Mouse (Mus musculus): Measurements from ENCODE around the gene Dnah3.

Gene Dnah3

DNA sequence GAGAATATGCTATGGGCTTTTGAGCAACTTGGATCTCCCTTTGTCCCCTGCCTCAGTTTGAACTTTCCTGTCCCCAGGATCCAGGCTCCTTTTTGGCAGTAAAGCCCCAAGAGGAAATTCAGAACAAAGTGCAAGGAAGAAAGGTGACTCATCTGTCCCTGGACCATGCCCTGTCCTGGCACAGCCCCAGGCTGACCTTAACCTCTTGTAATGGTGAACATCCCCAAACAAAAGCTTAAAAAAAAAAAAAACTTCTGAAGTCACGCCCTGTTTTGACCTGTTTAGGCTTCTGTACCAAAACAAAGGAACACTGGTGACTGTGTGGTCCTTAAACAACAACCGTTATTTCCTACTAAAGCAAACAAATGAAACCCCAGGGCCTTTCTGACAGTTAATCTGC, 153.5 kb downstream of the Dnah3 start:
- no peak for DNase-seq (ENCODE audit: low spot score)

DNA sequence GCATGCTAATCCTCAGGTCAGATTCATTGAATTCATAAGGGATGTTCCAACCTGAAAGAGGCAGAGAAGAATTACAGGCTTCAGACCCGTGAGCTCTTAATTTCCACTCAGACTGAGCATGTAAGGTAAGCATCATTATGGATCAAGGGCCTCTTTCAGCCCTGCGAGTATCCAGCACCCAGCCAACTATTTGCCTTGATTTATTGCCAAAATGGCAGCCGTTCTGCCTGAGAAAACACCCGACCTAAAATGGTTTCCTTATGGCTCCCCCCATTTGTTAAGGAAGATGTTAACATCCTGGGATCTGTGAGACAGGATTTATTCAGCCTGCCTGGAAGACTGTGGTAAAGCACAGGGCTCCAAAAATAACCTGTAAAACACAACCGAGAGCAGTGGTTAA, 158.0 kb downstream of the Dnah3 start:
- DNase-seq (ENCODE audit: low spot score) = no peak

DNA sequence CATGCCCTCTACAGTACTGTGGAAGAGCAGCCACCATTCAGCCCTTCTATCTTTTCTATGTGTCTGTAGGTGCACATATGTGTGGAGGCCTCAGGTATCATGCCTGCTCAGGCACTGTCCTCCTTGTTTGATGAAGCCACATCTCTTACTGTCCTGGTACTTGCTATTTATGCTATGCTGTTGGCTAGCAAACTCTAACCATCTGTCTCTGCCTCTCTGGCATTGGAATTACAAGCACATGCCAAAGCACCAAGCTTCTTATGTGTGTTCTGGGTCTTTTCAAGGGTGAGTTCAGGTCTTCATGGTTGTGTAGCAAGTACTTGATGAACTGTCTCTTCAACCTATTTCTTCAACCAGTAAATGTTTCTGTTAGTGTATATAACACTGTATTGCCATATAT, 158.8 kb downstream of the Dnah3 start:
- no peak for DNase-seq (ENCODE audit: low spot score)

DNA sequence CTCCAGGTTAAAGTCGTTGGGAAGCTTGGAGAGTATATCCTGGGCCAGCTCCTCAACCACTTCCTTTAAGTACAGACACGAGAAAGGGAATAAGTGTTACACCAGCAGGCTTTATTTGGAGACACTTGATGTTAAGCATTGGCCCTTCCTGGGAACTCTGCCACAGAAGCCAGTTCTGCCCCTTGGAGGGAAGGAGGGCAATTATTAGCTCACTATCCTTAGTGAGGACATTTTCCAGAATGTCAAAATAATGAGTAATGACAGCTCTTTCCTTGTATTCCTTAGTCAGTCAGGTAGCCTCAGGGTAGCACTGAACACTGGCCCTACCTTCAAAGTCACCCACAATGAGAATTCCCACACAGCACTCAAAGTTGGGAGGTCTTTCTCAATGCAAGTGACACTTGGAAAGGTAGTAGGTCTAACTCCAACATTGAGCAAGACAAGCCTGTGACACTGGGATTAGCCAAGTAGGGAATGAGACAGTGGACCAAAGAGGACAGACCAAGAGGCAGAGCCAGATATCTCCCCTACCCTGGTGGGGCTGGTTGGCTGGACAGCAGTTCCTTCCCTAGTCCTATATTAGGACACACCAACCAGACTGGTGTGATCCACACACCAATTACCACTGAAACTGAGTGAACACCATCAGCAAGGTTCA, 166.2 kb downstream of the Dnah3 start:
- DNase-seq (ENCODE audit: low spot score) = no peak

DNA sequence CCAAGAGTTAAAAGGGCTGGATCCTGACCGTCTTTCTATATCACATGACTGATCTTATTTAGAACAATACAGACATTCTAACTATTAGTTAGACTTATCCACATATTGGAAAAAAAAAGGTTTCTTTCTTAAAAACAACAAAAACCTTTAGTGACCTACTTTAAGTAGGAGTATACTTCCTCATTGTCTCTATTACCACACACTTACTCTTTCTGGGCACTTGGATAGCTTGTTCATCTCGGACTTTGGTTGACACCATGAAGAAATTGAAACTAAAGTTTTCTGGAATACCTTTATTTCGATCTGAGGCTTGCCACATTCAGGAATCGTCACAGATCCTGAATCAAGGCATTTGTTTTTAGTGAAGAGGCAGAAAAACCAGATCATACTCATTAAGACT, 174.0 kb downstream of the Dnah3 start:
- no peak for DNase-seq (ENCODE audit: low spot score)

- no peak for DNase-seq (ENCODE audit: low spot score)
Measured at GRCm38 (mm10) chr7:119920457-119920856, 174.6 kb downstream of the Dnah3 start.

DNA sequence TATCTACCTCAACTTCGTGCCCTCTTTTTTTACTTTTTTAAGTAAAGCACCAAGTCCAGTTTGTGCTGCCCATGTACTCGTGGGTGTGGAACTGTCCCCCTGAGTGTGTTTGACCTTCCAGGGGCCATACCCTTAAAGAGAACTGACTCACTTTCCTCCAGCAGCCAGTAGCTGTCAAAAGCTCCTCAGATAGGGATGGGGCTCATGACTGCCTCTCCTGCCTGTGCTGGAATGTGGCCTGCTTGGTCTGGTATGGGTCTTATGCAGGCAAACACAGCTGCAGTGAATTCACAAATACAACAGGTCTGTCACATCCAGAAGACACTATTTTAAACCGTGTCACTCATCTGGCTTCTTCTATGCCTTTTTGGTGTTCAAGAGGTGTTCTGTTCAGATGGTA, 183.4 kb downstream of the Dnah3 start:
- no peak for DNase-seq (ENCODE audit: low spot score)

- DNase-seq (ENCODE audit: low spot score) = no peak
Measured at GRCm38 (mm10) chr7:119906523-119907215, 188.4 kb downstream of the Dnah3 start.

DNA sequence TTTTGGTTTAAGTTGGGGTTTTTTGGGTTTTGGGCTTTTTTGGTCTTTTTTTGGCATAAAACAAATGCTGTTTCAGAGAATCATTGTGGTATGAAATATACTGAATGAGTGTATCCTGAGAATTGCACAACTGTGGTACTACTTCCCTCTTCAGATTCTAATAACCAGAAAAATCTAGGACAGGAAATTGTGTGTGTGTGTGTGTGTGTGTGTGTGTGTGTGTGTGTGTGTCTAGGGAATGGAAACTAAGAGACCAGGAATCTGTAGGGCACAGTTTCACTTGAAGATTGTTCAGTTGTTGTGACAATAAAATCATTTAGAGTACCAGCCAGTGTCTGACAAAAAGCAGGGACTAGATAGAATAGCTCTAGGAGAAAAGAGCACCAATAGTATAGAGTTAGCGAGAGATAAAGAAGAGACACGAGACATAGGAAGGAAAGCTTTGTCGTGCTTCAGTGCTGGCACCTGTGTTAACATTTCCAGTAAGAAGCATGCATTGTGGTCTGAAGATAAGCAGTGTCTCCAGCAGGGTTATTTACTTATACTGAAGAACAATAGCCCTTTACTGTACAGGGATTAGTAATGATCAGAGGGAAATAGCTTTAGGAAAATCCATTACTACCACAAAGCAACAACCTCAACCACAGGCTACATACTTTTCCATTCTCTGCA, 195.6 kb downstream of the Dnah3 start:
- no peak for DNase-seq (ENCODE audit: low spot score)

DNA sequence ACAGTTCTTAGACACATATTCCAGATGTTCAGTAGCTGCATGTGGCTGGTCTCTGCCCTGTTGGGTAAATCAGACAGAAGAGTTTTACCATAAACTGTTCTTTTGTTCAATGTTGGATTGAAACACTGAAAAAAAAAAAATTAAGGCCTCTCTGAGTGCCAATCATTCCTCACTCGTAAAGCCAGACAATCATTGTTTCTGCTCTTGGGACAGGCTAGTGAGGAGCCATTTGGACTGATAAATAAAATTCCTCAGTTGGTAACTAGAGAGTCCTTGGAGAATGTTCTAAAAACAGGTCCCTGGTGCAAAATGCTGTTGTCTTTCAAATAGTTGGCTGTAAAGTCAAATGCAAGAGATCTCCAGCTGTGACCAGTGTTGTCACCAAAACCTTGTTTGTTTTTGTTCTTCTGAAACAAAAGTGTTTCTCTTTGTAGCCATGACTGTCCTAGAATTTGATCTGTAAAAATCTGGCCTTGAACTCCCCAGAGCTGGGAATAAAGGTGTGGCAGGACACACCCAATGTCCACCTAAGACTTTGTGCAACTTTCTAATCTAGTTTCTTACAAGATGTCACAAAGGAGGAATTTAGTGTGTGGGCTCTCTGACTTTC, 196.7 kb downstream of the Dnah3 start:
- DNase-seq (ENCODE audit: low spot score) = no peak

DNA sequence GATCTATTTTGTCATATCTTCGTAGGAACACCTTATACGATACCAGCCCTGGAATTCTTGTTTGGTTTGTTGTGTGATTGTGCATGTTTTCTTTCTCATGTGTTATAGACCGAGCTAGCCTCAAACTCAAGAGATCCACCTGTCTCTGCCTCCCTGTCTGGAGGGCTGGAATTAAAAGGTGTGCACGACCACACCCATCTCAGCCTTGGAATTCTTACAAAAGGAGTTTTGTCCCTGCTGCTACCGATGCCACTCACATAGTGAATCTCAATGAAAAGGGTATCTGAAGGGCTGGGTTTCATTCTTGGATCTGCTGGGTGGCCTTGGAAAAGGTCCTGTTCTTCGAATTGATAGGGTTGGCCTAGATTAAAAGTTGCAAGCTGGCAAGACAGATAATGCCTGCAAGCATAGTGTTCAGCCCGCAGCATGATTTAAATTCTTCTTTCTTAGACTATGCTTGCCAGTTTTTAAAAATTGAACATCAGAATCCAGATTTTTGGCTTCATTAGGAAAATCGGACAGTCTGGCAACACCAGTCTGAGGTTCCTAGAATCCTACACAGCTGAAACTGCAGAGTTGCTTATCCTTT, 197.5 kb downstream of the Dnah3 start:
- DNase-seq (ENCODE audit: low spot score) = no peak

DNA sequence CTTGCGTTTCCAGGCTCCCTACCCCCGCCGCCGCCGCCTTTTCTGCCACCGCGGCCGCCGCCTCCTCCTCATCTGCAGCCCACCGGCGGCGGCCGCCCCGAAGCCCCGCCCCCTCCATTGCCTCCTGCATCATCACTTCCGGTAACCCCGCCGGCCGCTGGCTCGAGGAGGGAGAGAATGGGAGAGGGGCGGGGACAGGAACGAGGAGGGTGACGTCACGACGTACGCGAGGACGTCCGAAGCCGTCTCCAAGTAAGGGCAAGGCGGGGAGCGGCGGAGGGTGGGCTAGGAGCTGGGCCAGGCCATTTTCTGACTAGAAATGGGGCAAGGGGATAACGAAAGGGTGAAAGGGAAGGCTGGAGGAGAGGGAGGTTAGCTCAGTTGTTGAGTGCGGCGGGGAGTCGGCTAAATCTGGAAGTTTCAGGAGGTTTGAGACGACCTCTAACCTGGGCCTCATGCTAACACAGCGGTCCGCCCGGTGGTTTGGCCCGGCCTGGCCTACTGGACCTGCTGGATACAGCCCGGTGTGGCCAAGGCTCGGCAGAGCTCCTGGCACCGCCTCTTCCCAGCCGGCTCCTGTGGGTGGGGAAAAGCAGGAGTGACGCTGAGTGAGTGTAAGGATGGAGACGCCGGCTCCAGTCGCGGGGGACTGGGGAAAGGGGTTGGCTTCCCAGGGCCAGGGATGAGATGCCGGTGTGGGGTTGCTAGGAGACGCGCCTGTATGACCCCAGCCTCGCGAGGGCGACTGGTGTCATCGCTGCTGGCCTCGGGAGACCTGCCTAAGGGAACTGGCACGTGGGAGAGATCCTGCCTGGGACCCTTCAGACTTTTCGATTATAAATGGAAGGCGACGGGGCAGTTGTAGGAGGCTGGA, 199.2 kb downstream of the Dnah3 start, which contains the start of the genes Lyrm1 and Dcun1d3:
Gene Lyrm1, plus strand, starts transcription at position 223 of the 874 bp plus-strand sequence.
Gene Dcun1d3, minus strand, starts transcription at position 660 of the 874 bp plus-strand sequence.
- peak; percentile 98 for DNase-seq (ENCODE audit: low spot score)

- no peak for DNase-seq (ENCODE audit: low spot score)
Measured at GRCm38 (mm10) chr7:119894818-119895544, 200.1 kb downstream of the Dnah3 start.

- no peak for DNase-seq (ENCODE audit: low spot score)
Measured at GRCm38 (mm10) chr7:119892742-119893141, 202.3 kb downstream of the Dnah3 start.

- no peak for DNase-seq (ENCODE audit: low spot score)
Measured at GRCm38 (mm10) chr7:119892198-119892597, 202.9 kb downstream of the Dnah3 start.

- no peak for DNase-seq (ENCODE audit: low spot score)
Measured at GRCm38 (mm10) chr7:119887887-119888286, 207.2 kb downstream of the Dnah3 start.

DNA sequence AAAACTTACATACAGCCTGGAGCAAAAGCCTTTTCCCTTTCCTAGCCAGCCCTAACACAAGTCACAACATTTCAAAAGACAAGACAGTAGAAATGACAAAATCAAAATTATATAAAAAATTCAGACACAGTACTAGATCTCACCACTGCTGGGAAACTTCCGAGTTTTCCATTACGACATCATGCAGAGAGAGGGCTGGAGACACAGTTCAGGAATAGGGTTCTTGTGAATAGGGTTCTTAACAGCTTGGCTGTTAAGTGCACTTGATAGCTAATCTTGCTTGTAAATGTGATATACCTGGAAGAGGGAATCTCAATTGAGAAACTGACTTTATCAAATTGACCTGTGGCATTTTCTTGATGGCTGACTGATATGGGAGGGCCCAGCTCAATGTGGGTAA, 213.9 kb downstream of the Dnah3 start:
- DNase-seq (ENCODE audit: low spot score) = no peak

DNA sequence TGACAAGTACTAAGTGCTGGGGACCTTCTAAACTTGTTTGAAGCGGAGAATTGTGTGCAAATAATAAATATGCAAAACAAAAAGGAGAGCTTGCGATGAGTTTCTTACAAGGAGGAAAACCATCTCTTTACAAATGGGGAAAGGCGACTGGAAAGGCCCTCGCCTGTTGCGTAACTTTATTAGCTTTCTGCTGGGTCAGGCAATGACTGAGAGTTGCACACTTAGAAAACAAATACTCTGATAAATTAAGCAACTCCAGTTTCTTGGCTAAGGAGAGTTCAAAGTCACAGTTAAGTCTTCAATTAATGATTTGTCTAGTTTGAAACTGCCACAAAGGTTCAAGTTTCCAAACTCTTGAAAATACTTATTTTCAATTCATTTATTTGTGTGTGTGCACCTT, 214.7 kb downstream of the Dnah3 start:
- peak; percentile 60 for DNase-seq (ENCODE audit: low spot score)

- DNase-seq (ENCODE audit: low spot score) = no peak
Measured at GRCm38 (mm10) chr7:119879171-119879570, 215.9 kb downstream of the Dnah3 start.

- DNase-seq (ENCODE audit: low spot score) = no peak
Measured at GRCm38 (mm10) chr7:119875776-119876440, 219.2 kb downstream of the Dnah3 start.
